Mouse (Mus musculus): ENCODE results near the gene Slc16a11. TPM values are rescaled to one million over a fixed set of nuclear protein-coding genes. Genes with fewer than 3 reads are reported as not detected.

Slc16a11 gene
- polyA plus RNA-seq, 1 experiment from 2014 or later: 1.1 TPM

DNA sequence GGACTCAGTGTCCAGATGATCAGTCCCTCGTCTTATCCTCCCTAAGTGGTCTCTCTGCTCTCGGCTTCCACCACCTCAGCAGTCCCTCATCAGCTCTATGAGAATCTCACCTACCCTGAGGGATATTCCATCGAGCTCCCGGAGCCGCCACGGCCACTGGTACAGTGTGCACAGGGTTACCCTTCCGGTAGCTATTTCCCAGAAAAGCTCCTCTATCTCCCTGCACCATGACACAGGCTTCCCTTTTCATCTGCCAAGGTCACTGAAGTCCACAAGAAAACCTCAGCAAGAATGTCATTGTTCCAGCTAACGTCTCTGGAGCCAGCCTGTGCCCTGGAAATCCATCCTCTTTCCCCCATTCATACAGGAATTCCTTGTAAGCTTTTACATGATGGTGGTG, 39.3 kb downstream of the Slc16a11 start:
- ATAC-seq (ENCODE audit: low read depth): no peak

DNA sequence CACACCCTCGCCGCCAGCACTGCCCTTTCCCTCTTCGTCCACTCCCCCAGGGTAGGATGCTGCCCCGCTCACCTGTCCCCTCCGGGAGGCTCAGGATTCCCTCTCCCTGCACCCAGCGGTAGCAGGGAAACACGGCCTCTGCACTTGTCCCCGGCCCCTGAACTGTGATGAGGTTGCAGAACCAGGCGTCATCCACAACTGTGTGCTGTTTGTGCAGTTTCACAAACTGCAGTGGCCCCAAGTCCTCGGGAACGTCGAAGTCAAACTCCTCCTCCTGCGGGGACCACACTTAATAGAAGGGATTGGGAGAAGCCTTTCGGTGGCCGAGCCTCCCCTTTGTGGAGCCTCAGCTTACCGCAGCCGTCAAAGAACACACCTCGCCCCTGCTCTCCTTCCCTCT, 41.8 kb downstream of the Slc16a11 start:
- Histone ChIP-seq H3K27ac (ENCODE audit: low read length) (no peak overlapping the region), H3K27me3 (ENCODE audit: control insufficient read depth, insufficient read depth, low read depth, low read length) (peaks cover 40% of the 10 kb centered on the region), H3K4me2 (ENCODE audit: low read depth, low read length) (peak overlapping the region; percentile 51; the same call in 1 of the 2 replicates), H3K9me3 (replicated peaks; ENCODE audit: control insufficient read depth, low read length) (no peaks in the 10 kb centered on the region), H3K4me1 (ENCODE audit: control insufficient read depth, low read depth, low read length) (no peaks in the 10 kb centered on the region), H3K4me3 (ENCODE audit: low read depth, low read length) (no peak overlapping the region; the same call in 1 of the 2 replicates), H3K36me3 (ENCODE audit: control insufficient read depth, insufficient read depth) (no peaks in the 10 kb centered on the region), H3K9ac (ENCODE audit: low read depth, low read length) (no peak overlapping the region)
- no peak for ATAC-seq (ENCODE audit: low read depth)
- 2% methylated on average over 18 of the region's 18 CpGs for WGBS (ENCODE audit: insufficient replicate concordance)

More for the DNA sequence above, 39.3 kb downstream of the Slc16a11 start:
- H3K9ac ChIP-seq (ENCODE audit: low read depth, low read length): no peak overlapping the region
- WGBS (ENCODE audit: insufficient replicate concordance): 59% methylated on average over 8 of the region's 8 CpGs
- H3K4me2 ChIP-seq (ENCODE audit: low read depth, low read length): no peak overlapping the region
- peaks cover 40% of the 10 kb centered on the region for H3K27me3 ChIP-seq (ENCODE audit: control insufficient read depth, insufficient read depth, low read depth, low read length)
- H3K4me1 ChIP-seq (ENCODE audit: control insufficient read depth, low read depth, low read length): no peaks in the 10 kb centered on the region
- no peak overlapping the region for H3K4me3 ChIP-seq (ENCODE audit: low read depth, low read length)
- no peak overlapping the region for H3K27ac ChIP-seq (ENCODE audit: low read length)
- no peaks in the 10 kb centered on the region for H3K9me3 ChIP-seq (replicated peaks; ENCODE audit: control insufficient read depth, low read length)
- no peaks in the 10 kb centered on the region for H3K36me3 ChIP-seq (ENCODE audit: control insufficient read depth, insufficient read depth)

DNA sequence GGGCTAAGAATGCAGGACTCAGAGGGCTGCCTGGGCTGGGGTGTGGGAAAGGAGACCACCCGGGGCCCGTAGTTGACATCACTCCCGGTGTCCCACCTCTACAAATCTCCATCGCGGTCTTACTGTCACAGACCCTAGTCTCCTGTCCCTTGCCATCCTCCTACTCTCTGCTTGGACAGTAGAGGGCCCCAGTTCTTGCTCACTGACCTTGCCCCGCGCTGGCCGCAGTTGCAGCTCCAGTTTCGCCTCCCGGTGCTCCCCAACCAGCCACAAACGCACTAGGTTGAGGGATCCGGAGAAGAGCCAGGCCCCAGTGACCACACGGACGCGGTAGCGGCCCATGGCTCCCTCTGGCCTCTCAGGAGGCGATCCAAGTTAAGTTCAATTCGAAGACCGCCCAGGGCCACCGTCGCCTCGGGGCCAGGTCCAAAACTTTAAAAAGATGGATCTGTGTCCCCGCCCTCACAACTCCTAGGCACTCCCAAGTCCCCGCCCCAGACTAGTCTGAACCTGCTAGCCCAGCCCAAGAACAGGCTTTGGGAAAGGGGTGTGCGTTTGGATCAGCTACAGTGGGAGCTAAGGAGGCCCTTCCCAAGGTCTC, 42.5 kb downstream of the Slc16a11 start, which contains the start of gene Alox12:
Gene Alox12, minus strand, starts transcription at position 423 of the 601 bp plus-strand sequence.
- no peak within 1 kb of the TSS for H3K27ac ChIP-seq (ENCODE audit: low read length)
- H3K9me3 ChIP-seq (replicated peaks; ENCODE audit: control insufficient read depth, low read length): no peaks in the 10 kb centered on the region
- H3K36me3 ChIP-seq (ENCODE audit: control insufficient read depth, insufficient read depth): no peaks in the 10 kb centered on the region
- 0 out of 2 replicates have a peak, but pooled peaks have one; percentile 37 for ATAC-seq (ENCODE audit: low read depth)
- peak within 1 kb of the TSS; percentile 39 for H3K4me3 ChIP-seq (ENCODE audit: low read depth, low read length)
- H3K9ac ChIP-seq (ENCODE audit: low read depth, low read length): no peak within 1 kb of the TSS
- peak within 1 kb of the TSS; percentile 51 for H3K4me2 ChIP-seq (ENCODE audit: low read depth, low read length)
- peaks cover 40% of the 10 kb centered on the region for H3K27me3 ChIP-seq (ENCODE audit: control insufficient read depth, insufficient read depth, low read depth, low read length)
- H3K4me1 ChIP-seq (ENCODE audit: control insufficient read depth, low read depth, low read length): no peaks in the 10 kb centered on the region
- 5% methylated on average over 25 of the region's 25 CpGs for WGBS (ENCODE audit: insufficient replicate concordance)

DNA sequence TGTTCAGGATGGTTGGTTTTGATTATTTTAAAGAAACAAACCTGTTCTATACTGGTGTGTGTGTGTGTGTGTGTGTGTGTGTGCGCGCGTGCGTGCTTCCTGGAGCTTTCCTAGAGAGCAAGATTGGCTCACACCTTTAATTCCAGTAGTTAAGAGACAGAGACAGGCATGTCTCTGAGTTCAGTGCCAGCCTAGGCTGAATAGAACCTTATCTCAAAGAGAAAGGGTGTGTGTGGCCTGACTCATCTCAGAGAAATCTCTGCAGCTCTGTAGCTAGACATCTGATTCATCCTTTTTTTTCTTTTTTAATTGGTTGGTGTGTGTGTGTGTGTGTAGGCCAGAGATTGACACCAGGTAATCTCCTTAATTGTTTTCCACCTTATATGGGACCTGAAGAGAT, 46.5 kb downstream of the Slc16a11 start:
- no peak overlapping the region for H3K9ac ChIP-seq (ENCODE audit: low read depth, low read length)
- no peak for ATAC-seq (ENCODE audit: low read depth)
- no peak overlapping the region for H3K27ac ChIP-seq (ENCODE audit: low read length)
- WGBS (ENCODE audit: insufficient replicate concordance): 81% methylated on average over 4 of the region's 4 CpGs
- H3K4me3 ChIP-seq (ENCODE audit: low read depth, low read length): no peak overlapping the region
- H3K27me3 ChIP-seq (ENCODE audit: control insufficient read depth, insufficient read depth, low read depth, low read length): peaks cover 19% of the 10 kb centered on the region
- no peaks in the 10 kb centered on the region for H3K36me3 ChIP-seq (ENCODE audit: control insufficient read depth, insufficient read depth)
- no peak overlapping the region for H3K4me2 ChIP-seq (ENCODE audit: low read depth, low read length)
- H3K4me1 ChIP-seq (ENCODE audit: control insufficient read depth, low read depth, low read length): no peaks in the 10 kb centered on the region
- H3K9me3 ChIP-seq (replicated peaks; ENCODE audit: control insufficient read depth, low read length): no peaks in the 10 kb centered on the region

DNA sequence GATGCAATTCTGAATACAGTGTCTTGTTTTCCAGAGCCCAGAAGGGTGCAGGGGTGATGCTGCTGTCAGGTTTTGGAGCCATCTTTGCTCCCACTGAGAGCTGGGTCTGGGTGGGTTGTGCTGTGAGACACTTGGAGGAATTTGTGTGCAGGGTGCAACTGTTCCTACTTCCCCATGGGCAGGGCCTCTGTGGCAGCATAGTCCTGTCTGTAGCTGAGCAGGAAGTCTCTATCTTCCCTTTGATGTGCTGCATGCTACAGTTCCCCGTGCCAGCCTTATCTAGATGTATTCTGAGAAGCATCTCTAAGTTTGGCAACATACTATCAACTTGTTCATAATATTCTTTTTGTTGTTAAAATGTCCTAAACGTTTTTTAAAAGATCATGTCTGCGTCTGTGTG, 52.7 kb downstream of the Slc16a11 start:
- no peaks in the 10 kb centered on the region for H3K36me3 ChIP-seq (ENCODE audit: control insufficient read depth, insufficient read depth)
- ATAC-seq (ENCODE audit: low read depth): no peak
- H3K9ac ChIP-seq (ENCODE audit: low read depth, low read length): no peak overlapping the region
- no peak overlapping the region for H3K4me2 ChIP-seq (ENCODE audit: low read depth, low read length)
- 28% methylated on average over 3 of the region's 3 CpGs for WGBS (ENCODE audit: insufficient replicate concordance)
- no peak overlapping the region for H3K27ac ChIP-seq (ENCODE audit: low read length)
- H3K4me3 ChIP-seq (ENCODE audit: low read depth, low read length): no peak overlapping the region
- no peaks in the 10 kb centered on the region for H3K4me1 ChIP-seq (ENCODE audit: control insufficient read depth, low read depth, low read length)
- no peaks in the 10 kb centered on the region for H3K27me3 ChIP-seq (ENCODE audit: control insufficient read depth, insufficient read depth, low read depth, low read length)
- no peaks in the 10 kb centered on the region for H3K9me3 ChIP-seq (replicated peaks; ENCODE audit: control insufficient read depth, low read length)

DNA sequence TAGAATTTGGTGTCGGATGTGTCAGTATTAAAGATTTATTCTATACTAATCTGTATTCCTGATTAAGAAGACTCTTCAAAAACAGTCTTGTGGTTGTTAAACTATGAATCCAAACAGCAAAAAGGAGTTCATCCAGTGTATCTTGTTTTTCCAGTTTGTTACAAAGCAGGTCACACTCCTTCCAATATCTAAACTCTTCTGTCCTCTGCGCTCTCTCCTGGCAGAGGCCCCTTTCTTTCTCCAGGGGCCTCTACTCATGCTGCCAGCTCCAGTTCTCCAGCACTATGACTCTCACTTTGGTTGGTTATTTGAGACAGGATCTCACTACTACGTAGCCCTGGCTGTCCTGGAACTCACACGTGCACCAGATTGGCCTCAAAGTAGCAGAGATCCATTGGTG, 53.3 kb downstream of the Slc16a11 start:
- Histone ChIP-seq H3K27me3 (ENCODE audit: control insufficient read depth, insufficient read depth, low read depth, low read length) (no peaks in the 10 kb centered on the region), H3K4me3 (ENCODE audit: low read depth, low read length) (no peak overlapping the region), H3K27ac (ENCODE audit: low read length) (no peak overlapping the region), H3K9ac (ENCODE audit: low read depth, low read length) (no peak overlapping the region), H3K9me3 (replicated peaks; ENCODE audit: control insufficient read depth, low read length) (no peaks in the 10 kb centered on the region), H3K36me3 (ENCODE audit: control insufficient read depth, insufficient read depth) (no peaks in the 10 kb centered on the region), H3K4me2 (ENCODE audit: low read depth, low read length) (no peak overlapping the region), H3K4me1 (ENCODE audit: control insufficient read depth, low read depth, low read length) (no peaks in the 10 kb centered on the region)
- 63% methylated on average over 4 of the region's 4 CpGs for WGBS (ENCODE audit: insufficient replicate concordance)
- no peak for ATAC-seq (ENCODE audit: low read depth)

MicroRNA genes within 50 kb of the gene (microRNA counts, 519-probe panel; counts per million panel counts)
- microRNA mmu-miR-195: 60.7 counts per million
- microRNA mmu-miR-497: 2,254 counts per million, percentile 43 among the panel's probes with 10 or more counts

Small RNA genes lying within 50 kb of the gene (microRNA-seq; reads per million reads assigned to microRNA genes)
- gene Mir195a: 302 reads per million, percentile 65 among the genes with 10 or more reads in this experiment
- not detected for gene Mir497
- gene Mir497b: not detected

Other genes with a start within 250 kb of the Slc16a11 start
- gene Cldn7, start 248.0 kb upstream of the Slc16a11 start, polyA plus RNA-seq (2015; fragmentation: Nextera tagmentation; extraction: Ambion mirVana): 5.4 and 11.7 TPM in 2 replicates
- gene Ctdnep1, start 231.6 kb upstream of the Slc16a11 start, polyA plus RNA-seq (2015; fragmentation: Nextera tagmentation; extraction: Ambion mirVana): 7.1 and 7.3 TPM in 2 replicates
- 55.1 and 57.2 TPM in 2 replicates for gene Elp5, start 230.2 kb upstream of the Slc16a11 start, polyA plus RNA-seq (2015; fragmentation: Nextera tagmentation; extraction: Ambion mirVana)
- gene Gabarap, start 221.6 kb upstream of the Slc16a11 start, polyA plus RNA-seq (2015; fragmentation: Nextera tagmentation; extraction: Ambion mirVana): 255 and 280 TPM in 2 replicates
- gene Phf23, start 217.0 kb upstream of the Slc16a11 start, polyA plus RNA-seq (2015; fragmentation: Nextera tagmentation; extraction: Ambion mirVana): 17.5 and 18.2 TPM in 2 replicates
- gene Dvl2, start 212.2 kb upstream of the Slc16a11 start, polyA plus RNA-seq (2015; fragmentation: Nextera tagmentation; extraction: Ambion mirVana): 4.4 and 5.1 TPM in 2 replicates
- 127 and 138 TPM in 2 replicates for gene Acadvl, start 197.3 kb upstream of the Slc16a11 start, polyA plus RNA-seq (2015; fragmentation: Nextera tagmentation; extraction: Ambion mirVana)
- 0.40 and 0.53 TPM in 2 replicates for gene Dlg4, start 195.8 kb upstream of the Slc16a11 start, polyA plus RNA-seq (2015; fragmentation: Nextera tagmentation; extraction: Ambion mirVana)
- gene Asgr1, start 158.7 kb upstream of the Slc16a11 start, polyA plus RNA-seq (2015; fragmentation: Nextera tagmentation; extraction: Ambion mirVana): 5.0 and 6.0 TPM in 2 replicates
- 12.9 and 13.1 TPM in 2 replicates for gene Asgr2, start 120.1 kb upstream of the Slc16a11 start, polyA plus RNA-seq (2015; fragmentation: Nextera tagmentation; extraction: Ambion mirVana)
- 2.5 and 3.0 TPM in 2 replicates for gene Mgl2, start 82.4 kb upstream of the Slc16a11 start, polyA plus RNA-seq (2015; fragmentation: Nextera tagmentation; extraction: Ambion mirVana)
- 0.63 and 0.64 TPM in 2 replicates for gene Clec10a, start 56.6 kb upstream of the Slc16a11 start, polyA plus RNA-seq (2015; fragmentation: Nextera tagmentation; extraction: Ambion mirVana)
- gene Slc16a13, start 8.3 kb downstream of the Slc16a11 start, polyA plus RNA-seq (2015; fragmentation: Nextera tagmentation; extraction: Ambion mirVana): 2.6 and 4.3 TPM in 2 replicates
- 2.1 and 2.3 TPM in 2 replicates for gene Bcl6b, start 17.0 kb downstream of the Slc16a11 start, polyA plus RNA-seq (2015; fragmentation: Nextera tagmentation; extraction: Ambion mirVana)
- 53.9 and 54.5 TPM in 2 replicates for gene 0610010K14Rik, start 25.2 kb downstream of the Slc16a11 start, polyA plus RNA-seq (2015; fragmentation: Nextera tagmentation; extraction: Ambion mirVana)
- 3.4 and 4.3 TPM in 2 replicates for gene Gm21988, start 27.1 kb downstream of the Slc16a11 start, polyA plus RNA-seq (2015; fragmentation: Nextera tagmentation; extraction: Ambion mirVana)
- 146 and 159 TPM in 2 replicates for gene Rnasek, start 27.1 kb downstream of the Slc16a11 start, polyA plus RNA-seq (2015; fragmentation: Nextera tagmentation; extraction: Ambion mirVana)
- gene Alox12, start 42.6 kb downstream of the Slc16a11 start, polyA plus RNA-seq (2015; fragmentation: Nextera tagmentation; extraction: Ambion mirVana): 13.0 and 14.8 TPM in 2 replicates
- 0.11 TPM in 1 of 2 replicates, not detected in the other for gene Alox12e, start 109.9 kb downstream of the Slc16a11 start, polyA plus RNA-seq (2015; fragmentation: Nextera tagmentation; extraction: Ambion mirVana)
- gene Alox15, start 139.3 kb downstream of the Slc16a11 start, polyA plus RNA-seq (2015; fragmentation: Nextera tagmentation; extraction: Ambion mirVana): 1.7 and 2.0 TPM in 2 replicates
- 11.1 and 13.1 TPM in 2 replicates for gene Pelp1, start 197.3 kb downstream of the Slc16a11 start, polyA plus RNA-seq (2015; fragmentation: Nextera tagmentation; extraction: Ambion mirVana)
- gene Arrb2, start 219.9 kb downstream of the Slc16a11 start, polyA plus RNA-seq (2015; fragmentation: Nextera tagmentation; extraction: Ambion mirVana): 15.0 and 15.8 TPM in 2 replicates
- 12.8 and 13.7 TPM in 2 replicates for gene Med11, start 239.2 kb downstream of the Slc16a11 start, polyA plus RNA-seq (2015; fragmentation: Nextera tagmentation; extraction: Ambion mirVana)
- 0.42 and 0.87 TPM in 2 replicates for gene Zmynd15, start 246.7 kb downstream of the Slc16a11 start, polyA plus RNA-seq (2015; fragmentation: Nextera tagmentation; extraction: Ambion mirVana)
- 2.6 and 3.0 TPM in 2 replicates for gene Cxcl16, start 247.2 kb downstream of the Slc16a11 start, polyA plus RNA-seq (2015; fragmentation: Nextera tagmentation; extraction: Ambion mirVana)

All from liver, embryonic 16.5 days (tissue).